Mouse (Mus musculus): ENCODE measurements around the gene Zmynd19. TPM values are rescaled to one million over a fixed set of nuclear protein-coding genes. Genes with fewer than 3 reads are reported as not detected.

Gene Zmynd19
- total and polyA plus RNA-seq, 3 experiments: 83.5 to 114 TPM; not detected in 1

DNA sequence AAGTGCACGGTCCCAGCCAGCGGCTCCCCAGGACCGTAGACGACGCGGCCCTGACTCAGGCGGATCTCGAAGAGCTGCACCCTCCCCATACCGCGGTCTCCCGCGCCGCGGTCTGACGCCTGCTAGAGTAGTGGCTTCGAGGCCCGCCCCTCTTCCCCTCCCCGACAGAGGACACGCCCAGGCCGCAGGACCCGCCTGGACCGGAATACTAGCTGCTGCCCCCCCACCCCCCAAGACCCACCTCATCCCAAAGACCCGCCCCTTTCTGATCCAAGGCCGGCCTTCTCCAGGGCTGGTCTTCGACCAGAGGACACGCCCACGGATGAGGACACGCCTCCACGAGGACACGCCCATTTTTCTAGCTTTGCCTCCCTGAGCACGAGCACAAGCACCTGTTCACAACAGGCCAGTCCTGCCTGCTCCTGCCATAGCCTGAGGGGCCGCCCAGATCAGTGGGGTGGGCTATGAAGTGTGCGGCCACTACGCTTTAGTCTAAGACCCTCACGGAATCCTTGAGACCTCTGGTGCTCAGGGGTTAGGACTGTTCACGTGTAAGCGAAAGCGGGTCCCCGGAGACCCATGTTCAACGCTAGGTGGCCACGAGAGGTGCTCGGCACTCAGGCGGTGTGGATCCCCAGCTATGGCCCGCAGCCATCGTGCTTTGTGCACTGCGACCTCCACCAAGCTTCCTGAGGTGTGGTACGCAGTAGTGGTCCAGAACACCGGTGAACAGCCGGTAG, 14.4 kb upstream of the Zmynd19 start, which contains the start of gene Arrdc1 (continued):
- TF ChIP-seq KAT2A (conservative IDR thresholded peaks at IDR 0.05; ENCODE audit: low read depth, low read length) (no peak), MYB (IDR thresholded peaks at IDR 0.05; ENCODE audit: low read depth, low read length) (no peak), TAL1 (IDR thresholded peaks at IDR 0.05; ENCODE audit: low read length) (no peak), ZC3H11A (IDR thresholded peaks at IDR 0.05; ENCODE audit: low read depth, low read length) (no peak), GABPA (IDR thresholded peaks at IDR 0.05; ENCODE audit: low read depth, low read length) (no peak), NRF1 (IDR thresholded peaks at IDR 0.05; ENCODE audit: insufficient read depth, low read depth, low read length, poor library complexity, severe bottlenecking) (0 out of 2 replicates have a peak, but pooled peaks have one; percentile 24), MAX (IDR thresholded peaks at IDR 0.05; ENCODE audit: low read length) (peak; percentile 62), MYC (IDR thresholded peaks at IDR 0.05; ENCODE audit: low read depth, low read length) (0 out of 2 replicates have a peak, but pooled peaks have one; percentile 17), MEF2A (IDR thresholded peaks at IDR 0.05; ENCODE audit: extremely low read depth, insufficient replicate concordance, low read depth, low read length, poor library complexity, severe bottlenecking) (no peak), ZNF384 (IDR thresholded peaks at IDR 0.05; ENCODE audit: low read depth, low read length) (no peak), CTCF (IDR thresholded peaks at IDR 0.05 in 2 of 3, conservative IDR thresholded peaks at IDR 0.05 in 1 of 3; ENCODE audit: control insufficient read depth in 1 of 3, insufficient read depth in 1 of 3, low read depth in 2 of 3, low read length in 3 of 3, poor library complexity in 1 of 3, severe bottlenecking in 1 of 3) (no peak), CHD1 (IDR thresholded peaks at IDR 0.05; ENCODE audit: low read depth, low read length) (no peak)

DNA sequence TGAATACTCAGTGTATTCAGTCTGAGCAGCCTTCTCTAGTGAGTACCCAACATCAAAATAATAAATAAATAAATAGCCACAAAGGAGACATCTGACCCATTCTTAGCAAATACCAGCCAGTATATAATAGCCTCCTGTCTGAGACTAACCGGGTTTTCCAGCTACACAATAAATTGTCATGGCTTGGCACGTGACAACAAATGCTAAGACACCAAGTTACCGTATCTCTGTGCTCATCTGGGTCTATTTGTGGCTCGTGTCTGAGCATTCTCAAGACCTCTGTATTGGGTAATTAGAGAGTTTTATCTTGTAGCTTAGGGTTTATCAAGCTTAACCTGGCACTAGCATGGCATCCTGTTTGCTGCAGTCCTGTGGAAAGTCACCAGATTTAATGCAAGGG, 7.5 kb upstream of the Zmynd19 start:
- no peak for DNase-seq (ENCODE audit: low read depth, low spot score)
- Histone ChIP-seq H3K4me1 (ENCODE audit: control insufficient read depth in 1 of 2, insufficient read depth in 2 of 2, low read length in 2 of 2) (no peaks in the 10 kb centered on the region), H3K9me3 (replicated peaks; ENCODE audit: insufficient read depth, low read length) (no peaks in the 10 kb centered on the region), H3K4me3 (ENCODE audit: control insufficient read depth in 1 of 2, insufficient read depth in 1 of 2, low read depth in 2 of 2, low read length in 2 of 2) (no peak overlapping the region), H3K79me2 (ENCODE audit: control insufficient read depth, insufficient read depth, low read length, poor library complexity) (no peaks in the 10 kb centered on the region), H3K9ac (ENCODE audit: control insufficient read depth, low read depth, low read length, poor library complexity, severe bottlenecking) (no peak overlapping the region), H3K27ac (ENCODE audit: control insufficient read depth, low read depth, low read length) (no peak overlapping the region), H3K36me3 (ENCODE audit: control insufficient read depth in 1 of 2, insufficient read depth in 2 of 2, low read length in 2 of 2) (no peaks in the 10 kb centered on the region), H3K27me3 (ENCODE audit: control insufficient read depth in 1 of 2, insufficient read depth in 2 of 2, low read length in 2 of 2) (no peaks in the 10 kb centered on the region)
- peak; percentile 59; the same call in 1 of the 2 replicates for TF ChIP-seq USF1 (IDR thresholded peaks at IDR 0.05; ENCODE audit: low read depth, low read length)
- TF ChIP-seq TCF12 (IDR thresholded peaks at IDR 0.05; ENCODE audit: low read depth, low read length): no peak
- TF ChIP-seq POLR2A (IDR thresholded peaks at IDR 0.05; ENCODE audit: control insufficient read depth in 1 of 2, insufficient read depth in 1 of 2, low read depth in 1 of 2, low read length in 2 of 2, poor library complexity in 1 of 2): no peak
- TF ChIP-seq GATA1 (IDR thresholded peaks at IDR 0.05; ENCODE audit: low read depth, low read length): peak; percentile 25; the same call in 1 of the 2 replicates
- TF ChIP-seq BHLHE40 (IDR thresholded peaks at IDR 0.05; ENCODE audit: borderline replicate concordance, low read depth, low read length): peak; percentile 70; the same call in 1 of the 2 replicates
- no peak for TF ChIP-seq RCOR1 (IDR thresholded peaks at IDR 0.05; ENCODE audit: low read depth, low read length)
